Mouse (Mus musculus) CH12F3 (cell line): Measurements from ENCODE around the gene Rbfox2.

Experiments used
- in situ Hi-C: fragments of 300-500 bp; cut with MboI; formaldehyde crosslinking; loops from 2 replicates; pipeline ENCODE4 v1.14.3; 2020; ENCODE audit warnings: low sequenced_read_pairs

Rbfox2 gene

GRCm38 (mm10) chr15:77044597-77045320 lies 262.0 kb downstream of the Rbfox2 start, which contains the start of gene Apol6:
TSS of gene Apol6 (plus strand) at chr15:77044729.
- in situ Hi-C loops: no loop called here

- in situ Hi-C loops: no loop called here
These were observed 266.0 kb downstream of the Rbfox2 start for GRCm38 (mm10) chr15:77040784-77041183.

- in situ Hi-C loops: no loop called here
These were observed 267.5 kb downstream of the Rbfox2 start for GRCm38 (mm10) chr15:77039211-77039700.

- in situ Hi-C loops: no loop called here
These were observed 269.3 kb downstream of the Rbfox2 start for GRCm38 (mm10) chr15:77037278-77038161.

- in situ Hi-C loops: no loop called here
These were observed 269.9 kb downstream of the Rbfox2 start for GRCm38 (mm10) chr15:77036989-77037277.

GRCm38 (mm10) chr15:77036320-77036988 lies 270.4 kb downstream of the Rbfox2 start:
- in situ Hi-C loops: no loop called here

- in situ Hi-C loops: no loop called here
These were observed 271.2 kb downstream of the Rbfox2 start for GRCm38 (mm10) chr15:77035643-77036042.

GRCm38 (mm10) chr15:77034526-77034925 lies 272.3 kb downstream of the Rbfox2 start:
- in situ Hi-C loops: no loop called here

GRCm38 (mm10) chr15:77031271-77031670 lies 275.5 kb downstream of the Rbfox2 start:
- in situ Hi-C loops: no loop called here

GRCm38 (mm10) chr15:77029331-77029991 lies 277.3 kb downstream of the Rbfox2 start:
- in situ Hi-C loops: no loop called here
